Mouse (Mus musculus) bone marrow macrophage, adult 2 months (primary cell): Measurements from ENCODE around the gene Tfap2b.

Source experiments
- CTCF ChIP-seq: IDR thresholded peaks from 2 replicates; pipeline ENCODE4 v1.5.1; 2012; ENCODE audit warnings: low read depth, mild to moderate bottlenecking, low read length, moderate library complexity
- POLR2A ChIP-seq: IDR thresholded peaks from 2 replicates; pipeline ENCODE4 v1.6.1; 2012; ENCODE audit warnings: mild to moderate bottlenecking, low read depth, low read length, borderline replicate concordance

- TF ChIP-seq CTCF, result no peak
- no peak for TF ChIP-seq POLR2A
These were observed 5.2 kb downstream of the Tfap2b start for GRCm38 (mm10) chr1:19213851-19214395.
